Mouse (Mus musculus) common myeloid progenitor, adult 5-6 weeks (primary cell): ENCODE results near the gene Fam184b. TPM values are rescaled to one million over a fixed set of nuclear protein-coding genes. Genes with fewer than 3 reads are reported as not detected.

Source experiments
- ATAC-seq: replicated peaks from 2 replicates; pipeline ENCODE4 v1.8.0; 2016; ENCODE audit warnings: low read depth, mild to moderate bottlenecking, moderate TSS enrichment, inconsistent platforms; ENCODE audit not compliant: poor library complexity, severe bottlenecking
- total RNA-seq: library from RNA; stranded (forward); fragments of 200-1000, 187-1606 nt; gene quantifications from 2 replicates; pipeline ENCODE4 v1.2.3, GENCODE M21; 2017

Fam184b gene
- total RNA-seq, 1 experiment from 2014 or later, result not detected

DNA sequence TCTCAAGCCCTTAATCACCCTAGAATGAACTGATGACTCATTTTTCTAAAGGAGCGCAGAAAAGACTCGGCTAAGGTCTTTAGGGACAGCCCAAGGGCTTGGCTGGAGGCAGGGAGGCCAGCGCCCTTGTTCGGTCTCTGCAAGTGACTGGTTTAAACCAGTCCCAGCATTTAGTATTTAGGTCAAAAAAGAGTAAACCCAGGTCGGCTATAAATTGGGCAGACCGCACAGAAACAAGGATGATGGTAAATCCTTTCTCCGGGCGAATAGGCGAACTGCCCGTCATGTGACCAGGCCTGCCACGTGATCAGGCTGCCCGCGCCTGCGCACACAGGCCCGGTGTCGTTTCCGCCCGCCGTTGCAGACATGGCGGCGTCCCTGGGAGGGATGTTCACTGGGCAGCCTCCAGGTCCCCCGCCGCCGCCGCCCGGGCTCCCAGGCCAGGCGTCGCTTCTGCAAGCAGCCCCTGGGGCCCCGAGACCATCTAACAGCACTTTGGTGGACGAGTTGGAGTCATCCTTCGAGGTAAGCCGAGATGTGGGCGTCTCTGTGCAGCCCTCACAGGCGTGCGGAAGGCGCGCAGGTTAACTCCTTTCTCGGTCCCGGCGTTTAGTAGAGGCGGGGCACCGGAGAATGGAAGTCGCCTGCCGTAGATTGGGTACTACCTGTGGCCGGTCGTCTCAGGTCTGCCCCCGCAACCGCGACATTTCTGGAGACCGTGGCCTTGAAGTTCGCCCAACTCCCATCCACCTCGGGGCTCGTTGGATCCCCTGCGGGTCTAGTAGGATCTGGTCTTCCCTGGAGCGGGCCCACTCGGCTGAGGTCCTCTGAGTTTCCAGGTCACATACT, 119.2 kb downstream of the Fam184b start, which contains the start of gene Med28:
TSS of gene Med28 (plus strand) at position 270 of the 849 bp plus-strand sequence.
- peak; percentile 93 for ATAC-seq

DNA sequence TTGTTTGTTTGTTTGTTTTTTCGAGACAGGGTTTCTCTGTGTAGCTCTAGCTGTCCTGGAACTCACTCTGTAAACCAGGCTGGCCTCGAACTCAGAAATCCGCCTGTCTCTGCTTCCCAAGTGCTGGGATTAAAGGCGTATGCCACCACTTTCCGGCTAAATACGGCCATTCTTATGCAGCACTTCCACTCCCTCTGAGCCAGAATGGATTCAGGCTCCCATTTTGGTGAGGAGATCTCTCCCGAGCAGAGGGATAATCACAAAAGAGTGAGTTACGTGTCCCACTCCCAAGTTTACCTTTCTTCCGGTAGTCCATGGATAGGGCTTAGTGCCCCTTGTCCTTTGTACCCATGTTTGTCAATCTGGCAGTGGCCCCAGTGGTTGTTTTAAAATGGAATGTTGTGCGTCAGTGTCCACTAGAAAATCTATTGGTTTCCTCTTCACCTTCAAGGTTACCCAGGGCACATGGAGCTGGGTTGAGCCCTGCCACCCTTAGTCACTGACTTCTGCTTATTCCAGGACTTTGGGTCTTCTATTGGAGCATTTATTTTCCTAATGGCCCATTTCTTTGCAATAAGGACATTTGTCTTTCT, 124.2 kb downstream of the Fam184b start:
- ATAC-seq, result no peak

DNA sequence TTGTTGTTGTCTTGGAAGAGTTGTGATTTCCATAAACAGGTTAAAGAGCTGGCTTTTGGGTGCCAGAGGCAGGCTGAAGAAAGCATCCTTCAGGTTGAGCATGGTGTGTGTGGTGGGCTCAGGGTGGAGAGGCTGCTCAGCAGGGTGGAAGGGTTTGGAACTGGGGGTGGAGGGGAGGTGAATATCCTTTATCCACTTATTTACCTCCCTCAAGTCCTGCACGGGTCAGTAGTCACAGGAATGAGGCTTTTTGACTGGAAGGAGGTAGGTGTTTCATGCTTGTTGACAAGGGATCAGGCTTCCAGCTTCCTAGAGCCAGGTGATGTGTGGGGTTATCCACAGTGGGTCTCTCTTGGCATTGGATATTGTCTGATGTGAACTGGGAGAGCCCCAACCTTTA, 124.8 kb downstream of the Fam184b start:
- no peak for ATAC-seq

DNA sequence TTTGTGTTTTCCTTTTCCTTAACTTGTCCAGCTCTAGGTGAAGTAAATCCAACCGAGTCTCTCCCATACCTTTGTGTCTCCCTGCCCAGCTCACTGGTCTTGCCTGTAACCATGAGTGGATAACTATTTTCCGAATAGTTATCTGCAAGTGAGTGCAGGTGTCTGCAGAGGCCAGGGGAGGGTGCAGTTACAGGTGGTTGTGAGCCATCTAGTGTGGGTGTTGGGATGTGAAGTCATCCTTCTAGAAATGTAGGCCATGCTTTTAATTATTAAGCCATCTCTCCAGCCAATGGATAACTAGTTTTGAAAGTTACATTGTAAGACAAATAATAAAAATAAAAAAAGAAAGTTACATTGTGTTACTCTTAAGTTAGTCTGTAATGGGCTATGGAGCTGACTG, 125.9 kb downstream of the Fam184b start:
- ATAC-seq, result no peak

DNA sequence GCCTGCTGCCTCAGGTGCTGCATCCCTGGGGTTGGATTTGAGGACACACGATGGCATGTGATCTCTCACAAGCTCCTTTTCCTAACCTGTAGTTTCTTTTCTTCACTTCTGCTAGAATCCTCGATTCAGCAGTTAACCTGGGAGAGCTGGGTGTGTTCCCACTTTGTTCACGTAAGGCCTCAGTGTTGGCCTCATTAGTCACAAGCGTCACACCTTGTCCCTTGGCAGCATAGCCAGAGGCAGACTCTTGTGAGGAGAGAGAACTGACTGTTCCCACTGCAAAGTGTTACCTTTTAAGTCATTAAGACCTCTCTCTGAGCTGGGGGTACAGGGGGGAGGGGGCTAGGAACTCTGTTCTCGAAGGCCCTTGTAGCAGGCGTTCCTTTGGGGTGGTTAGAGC, 126.5 kb downstream of the Fam184b start:
- ATAC-seq, result no peak

DNA sequence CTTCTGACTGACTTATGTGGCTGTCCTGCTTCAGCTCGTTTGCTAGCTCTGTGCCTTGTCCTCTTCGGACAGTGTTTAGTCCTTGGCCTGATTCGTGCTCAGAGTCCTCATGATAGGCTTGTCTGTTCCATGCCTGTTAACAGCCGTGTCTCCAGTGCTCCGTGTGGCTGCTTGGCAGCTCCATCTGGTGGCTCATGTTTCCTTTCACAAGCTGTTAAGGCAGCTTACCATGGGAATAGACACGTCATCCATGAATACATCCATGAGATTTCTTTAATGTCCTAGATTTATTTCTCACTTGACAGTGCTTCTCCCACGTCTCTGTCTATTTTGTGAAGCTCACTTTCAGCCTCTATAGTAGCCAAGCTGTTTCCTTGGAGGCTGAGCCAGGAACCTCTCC, 129.3 kb downstream of the Fam184b start:
- no peak for ATAC-seq

DNA sequence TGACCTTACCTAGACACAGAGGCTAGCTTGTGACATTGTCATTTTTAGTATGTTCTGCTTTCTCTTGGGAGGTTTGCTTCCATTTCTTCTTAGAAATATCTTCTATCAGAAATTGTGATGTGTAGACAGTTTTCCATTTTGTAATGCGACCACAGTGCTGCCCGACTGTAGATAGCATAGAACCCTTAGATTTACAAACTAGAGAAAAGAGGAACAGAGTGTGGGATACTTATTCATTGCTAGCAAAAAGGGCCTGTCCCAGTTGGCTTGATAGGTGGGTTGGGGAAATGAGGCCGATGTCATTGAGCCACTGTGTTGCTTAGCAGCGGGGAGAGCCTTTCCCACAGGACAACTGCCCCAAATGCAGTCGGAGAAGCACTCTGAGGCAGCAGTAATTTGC, 141.8 kb downstream of the Fam184b start:
- no peak for ATAC-seq

DNA sequence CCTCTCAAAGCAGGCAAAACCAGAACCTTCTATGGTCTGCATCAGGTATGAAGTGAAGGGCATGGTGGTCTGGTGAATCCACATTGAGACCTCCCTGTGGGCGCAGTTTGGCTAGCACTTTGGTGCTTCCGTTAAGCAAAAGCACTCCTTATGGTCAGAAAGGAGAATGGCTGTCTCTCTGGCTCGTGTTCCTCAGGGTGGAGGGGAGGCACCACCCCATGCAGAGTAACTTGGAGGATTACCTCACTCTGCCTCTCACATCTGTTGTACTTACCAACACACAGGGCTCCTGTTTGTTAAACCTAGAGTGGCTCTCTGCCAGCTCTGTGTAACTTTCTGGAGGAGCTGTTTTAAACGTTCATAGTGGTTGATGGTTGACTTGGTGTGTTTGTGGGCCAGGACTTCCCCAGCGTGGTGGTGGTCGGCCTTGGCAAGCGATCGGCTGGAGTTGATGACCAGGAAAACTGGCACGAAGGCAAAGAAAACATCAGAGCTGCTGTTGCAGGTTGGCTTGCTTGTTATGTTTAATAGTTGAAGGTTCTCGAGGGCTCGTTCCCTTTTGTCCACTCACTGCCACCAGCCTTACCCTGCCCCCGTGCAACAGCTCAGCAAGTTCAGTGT, 142.4 kb downstream of the Fam184b start:
- no peak for ATAC-seq

DNA sequence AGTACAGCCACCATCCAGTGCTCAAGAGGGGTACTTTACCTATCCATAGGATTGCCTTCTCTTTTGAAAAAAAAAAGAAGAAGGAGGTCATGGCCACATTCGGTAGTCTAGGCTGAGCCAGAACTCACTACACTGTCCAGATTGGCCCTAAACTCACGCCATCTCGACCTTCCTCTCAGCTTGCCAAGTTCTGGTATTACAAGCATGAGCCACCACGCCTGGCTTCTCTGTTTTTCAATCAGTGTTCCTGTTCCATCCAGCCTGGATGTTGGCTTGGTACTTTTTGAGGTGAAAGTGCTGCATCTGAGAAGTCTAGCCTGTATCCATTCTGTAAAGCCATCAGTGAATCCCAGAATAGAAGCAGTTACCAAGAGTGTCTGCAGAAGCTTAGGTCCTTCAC, 142.9 kb downstream of the Fam184b start:
- no peak for ATAC-seq

DNA sequence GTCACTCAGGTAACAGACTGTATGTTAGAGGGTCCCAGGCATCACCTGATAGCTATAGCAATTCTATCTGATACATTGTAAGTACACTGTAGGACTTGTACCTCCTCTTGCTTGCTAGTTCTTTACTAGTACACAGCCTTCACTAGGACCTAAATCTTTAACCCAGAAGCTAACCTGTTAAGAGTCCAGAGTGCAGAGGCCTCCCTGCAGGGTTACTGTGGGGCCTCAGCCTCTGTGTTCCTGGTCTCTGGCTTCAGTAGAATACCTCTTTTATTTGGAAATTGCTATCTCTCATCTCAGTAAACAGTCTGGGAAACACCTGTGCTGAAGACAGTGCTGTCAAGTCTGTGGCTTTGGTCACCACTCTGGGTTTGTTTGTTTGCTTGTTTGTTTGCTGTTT, 143.4 kb downstream of the Fam184b start:
- ATAC-seq, result no peak

DNA sequence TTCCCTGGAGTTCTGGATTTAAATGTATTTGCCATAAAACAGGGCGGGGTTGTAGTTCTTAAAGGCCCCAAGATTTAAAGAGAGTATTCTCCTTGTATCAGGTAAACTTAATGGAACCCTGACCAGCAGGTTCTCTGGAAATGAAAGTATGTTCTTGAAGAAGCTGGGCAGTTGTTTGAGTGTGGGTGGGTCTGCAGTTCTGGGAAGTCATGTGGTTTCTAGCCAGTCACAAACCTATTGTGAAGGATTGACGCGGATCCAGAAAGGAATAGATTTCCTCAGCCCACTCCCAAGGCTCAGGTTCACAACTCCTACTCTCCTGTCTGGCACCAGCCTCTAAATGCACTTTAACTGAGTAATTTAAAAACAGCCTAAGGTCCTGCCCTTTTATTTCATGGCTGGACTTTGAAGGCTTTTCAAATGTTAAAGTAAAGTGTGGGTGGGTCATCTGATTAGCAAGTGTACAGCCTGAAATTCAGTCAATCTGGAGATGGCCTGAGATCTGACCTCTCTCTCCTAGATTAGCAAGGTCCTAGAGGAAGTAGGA, 143.9 kb downstream of the Fam184b start:
- ATAC-seq, result no peak

DNA sequence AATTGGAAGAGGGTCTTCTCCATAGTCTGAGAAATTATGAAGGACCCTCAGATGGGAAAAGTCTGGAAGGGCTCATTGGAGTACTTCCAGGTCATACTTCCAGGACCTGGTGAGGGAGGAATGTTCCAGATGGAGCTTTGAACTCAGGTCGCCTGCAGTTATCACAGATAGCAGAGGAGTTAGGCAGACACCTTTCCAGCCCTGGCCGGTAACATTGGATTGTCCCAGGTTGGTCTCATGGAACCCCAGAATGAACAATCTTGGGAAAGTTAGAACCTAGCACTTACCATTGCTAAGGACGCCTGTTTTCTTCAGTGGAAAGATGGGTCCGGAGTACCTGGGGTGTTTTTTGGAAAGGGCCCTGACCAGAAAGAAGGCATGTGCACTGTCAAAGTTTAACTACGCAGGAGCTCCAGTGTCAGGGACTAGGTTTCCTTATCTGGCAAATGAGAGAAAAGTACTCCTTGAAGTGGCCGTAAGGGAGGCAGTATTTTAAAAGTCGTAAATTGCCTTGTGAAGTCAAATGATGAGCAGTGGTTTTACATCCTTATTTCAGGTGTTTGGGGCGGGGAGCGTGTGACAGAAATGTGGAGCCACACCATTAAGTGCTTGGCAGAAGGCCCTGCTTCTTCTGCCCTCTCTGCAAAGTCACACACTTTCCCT, 145.2 kb downstream of the Fam184b start:
- ATAC-seq, result no peak

DNA sequence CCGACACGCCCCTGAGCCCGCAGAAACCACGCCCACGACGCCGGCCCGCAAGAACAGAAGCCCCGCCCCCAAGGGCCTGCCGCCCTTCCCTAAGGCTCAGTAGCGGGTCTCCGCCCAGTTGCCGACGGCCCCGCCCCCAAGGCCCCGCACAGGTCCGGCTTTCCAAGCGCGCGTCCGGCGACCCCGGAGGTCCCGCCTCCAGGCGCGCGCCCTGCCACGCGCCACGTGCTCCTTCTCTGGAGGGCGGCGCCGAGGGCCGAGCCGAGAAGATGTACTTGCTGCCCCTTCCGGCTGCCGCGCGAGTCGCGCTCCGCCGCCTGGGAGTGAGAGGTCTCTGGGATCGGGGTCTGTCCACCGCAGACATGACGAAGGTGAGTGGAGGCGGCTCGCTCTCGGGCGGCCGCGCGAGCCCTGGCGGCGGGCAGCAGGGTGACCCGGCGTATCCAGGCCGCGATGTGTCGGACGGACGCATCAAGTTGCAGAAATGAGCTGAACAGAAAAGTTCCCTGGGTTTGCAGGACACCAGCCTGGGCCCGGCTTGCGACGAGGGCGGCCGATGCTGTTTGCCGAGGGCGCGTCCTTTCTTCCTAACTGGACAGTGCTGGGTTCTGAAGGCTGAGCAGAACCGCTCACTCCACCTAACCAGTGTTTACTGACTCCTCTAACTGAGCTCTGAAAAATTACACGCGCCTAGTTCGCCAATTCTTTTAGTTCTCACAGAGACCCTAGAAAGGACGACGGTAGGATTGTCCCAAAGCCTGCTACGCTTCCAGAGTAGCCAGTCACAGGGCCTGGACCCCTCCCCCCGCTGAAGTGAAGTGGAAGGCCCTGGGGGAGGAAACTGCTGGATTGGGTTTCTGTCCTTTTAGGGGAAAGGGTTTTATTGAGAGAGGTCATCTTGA, 146.0 kb downstream of the Fam184b start, which contains the start of gene Lap3:
TSS of gene Lap3 (plus strand) at position 184 of the 902 bp plus-strand sequence.
- peak; percentile 93 for ATAC-seq

DNA sequence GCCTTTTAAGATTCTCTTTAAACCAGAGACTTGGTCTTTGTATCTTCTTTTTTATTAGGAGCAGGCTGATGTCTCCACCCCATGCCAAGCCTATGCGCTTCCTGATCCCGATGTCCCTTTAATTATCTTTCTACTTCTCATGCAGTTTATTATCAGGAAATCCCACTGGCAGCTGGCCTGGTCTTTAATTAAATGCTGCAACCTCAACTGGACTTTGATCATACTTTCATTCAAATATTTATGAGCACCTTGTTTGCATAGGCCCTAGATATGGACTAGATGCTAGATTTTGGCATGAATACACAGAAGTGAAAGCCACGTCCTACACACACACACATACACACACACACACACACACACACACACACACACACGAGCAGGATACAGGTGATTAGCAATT, 147.6 kb downstream of the Fam184b start:
- ATAC-seq, result no peak

DNA sequence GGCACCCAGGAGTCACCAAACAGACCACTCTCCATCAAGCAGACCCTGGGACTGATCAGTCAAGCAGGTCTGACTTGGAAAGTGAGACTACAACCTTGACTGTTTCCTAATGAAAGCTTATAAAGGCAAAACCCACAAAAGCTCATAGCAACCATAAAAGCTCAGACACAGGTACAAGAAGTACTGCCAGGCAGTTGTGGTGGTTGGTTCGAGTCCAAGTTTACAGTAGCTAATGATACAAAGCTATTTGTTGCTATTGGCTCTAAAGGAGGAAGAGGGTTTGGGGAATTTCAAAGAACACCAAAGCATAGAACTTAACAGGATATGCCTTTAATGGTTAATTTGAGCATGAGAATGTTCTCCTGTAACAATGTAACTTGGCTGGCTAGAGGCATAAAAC, 155.8 kb downstream of the Fam184b start:
- ATAC-seq, result no peak

DNA sequence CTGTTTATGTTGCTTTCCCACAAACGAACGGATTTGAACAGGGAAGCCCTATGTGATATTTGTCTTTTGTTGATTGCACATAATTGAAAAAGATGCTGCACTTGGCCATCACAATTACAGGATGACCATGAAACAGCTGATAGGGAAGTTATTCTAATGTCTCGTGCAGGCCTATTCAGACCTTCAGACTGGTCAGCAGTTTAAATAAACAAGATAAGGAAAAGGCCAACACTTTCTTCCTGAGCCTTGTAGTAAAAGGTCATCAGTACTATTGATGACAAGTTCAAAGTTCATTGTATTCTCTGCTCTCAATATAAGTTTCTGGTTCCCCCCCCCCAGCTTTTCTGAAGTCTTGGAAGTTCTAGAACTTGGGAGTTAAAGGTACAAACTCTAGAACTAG, 156.8 kb downstream of the Fam184b start:
- ATAC-seq, result no peak

DNA sequence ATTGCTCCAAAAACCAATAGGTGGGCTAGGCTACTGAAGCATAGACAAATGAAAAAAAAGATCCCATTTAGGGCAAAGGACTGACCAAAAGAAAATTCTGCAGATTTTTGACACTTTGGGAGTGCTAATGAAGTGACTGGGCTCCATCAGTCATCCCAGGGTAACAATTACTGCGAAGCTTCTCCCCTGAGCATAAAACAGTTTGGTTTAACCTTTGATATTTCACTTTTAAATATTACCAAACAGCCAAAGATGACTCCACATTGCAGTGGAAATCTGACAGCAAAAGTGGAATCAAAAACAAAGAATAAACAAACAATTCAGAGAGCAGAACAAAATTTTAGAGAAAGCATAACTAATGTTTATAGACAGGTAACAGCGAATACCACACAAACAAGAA, 158.3 kb downstream of the Fam184b start:
- no peak for ATAC-seq

DNA sequence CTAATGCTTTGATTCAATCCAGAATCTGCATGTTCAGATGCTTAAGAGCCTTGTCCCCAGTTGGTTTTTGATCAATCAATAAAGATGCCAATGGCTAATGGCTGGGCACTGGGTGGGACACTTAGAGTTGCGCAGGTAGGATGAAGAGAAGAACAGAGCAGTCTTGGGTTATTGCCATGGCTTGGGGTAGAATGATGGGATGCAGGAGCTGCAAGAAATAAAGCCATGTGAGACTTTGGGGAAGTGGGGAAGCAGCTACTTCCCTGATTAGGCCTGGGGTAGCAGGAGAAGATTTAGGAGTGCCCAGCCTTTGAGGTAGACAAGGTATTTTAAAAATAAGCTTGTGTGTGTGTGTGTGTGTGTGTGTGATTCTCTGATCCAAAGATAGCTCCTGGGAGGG, 159.3 kb downstream of the Fam184b start:
- ATAC-seq, result no peak
